Mouse (Mus musculus) frontal cortex, adult (tissue): ENCODE measurements at regions not wholly inside any gene's neighbourhood (a gene's known extent, or its start where the extent isn't known, plus 50 kb on each side); places are given as distances from the start of the nearest gene placed in this dataset.

Experiments
- ATAC-seq: cut with Nextera tagmentation; 2 replicates; pipeline ENCODE4 v1.9.2; 2017; ENCODE audit warnings: mild to moderate bottlenecking, moderate library complexity, mixed read lengths; ENCODE audit not compliant: low TSS enrichment

DNA sequence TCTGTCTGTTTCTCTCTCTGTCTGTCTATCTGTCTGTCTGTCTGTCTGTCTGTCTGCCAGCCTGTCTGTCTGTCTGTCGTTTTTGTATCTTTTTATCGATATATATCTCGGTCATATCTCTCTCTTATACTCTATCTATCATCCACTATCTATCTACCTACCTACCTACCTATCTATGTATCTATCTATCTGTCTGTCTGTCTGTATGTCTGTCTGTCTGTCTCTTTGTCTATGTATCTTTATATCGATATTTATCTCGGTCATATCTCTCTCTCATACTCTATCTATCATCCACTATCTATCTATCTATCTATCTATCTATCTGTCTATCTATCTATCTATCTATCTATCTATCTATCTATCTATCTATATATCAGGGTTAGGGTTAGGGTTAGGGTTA is 533.9 kb downstream of the Zfy1 start:
- ATAC-seq: 0 out of 2 replicates have a peak, but pooled peaks have one; percentile 31
